Mouse (Mus musculus) splenic B cell, adult 2 months (primary cell): ENCODE measurements around the gene Polr2b.

ENCODE experiments used
- DNase-seq: peaks from one replicate; pipeline ENCODE4 v3.0.0-alpha.2; 2011; ENCODE audit warnings: low read depth, low spot score
- H3K27me3 ChIP-seq: 2 replicates; pipeline ENCODE4 v1.6.1; 2012; ENCODE audit warnings: mild to moderate bottlenecking, low read length, moderate library complexity, mixed read lengths; ENCODE audit not compliant: control insufficient read depth, poor library complexity, insufficient read depth, severe bottlenecking
- H3K36me3 ChIP-seq: 2 replicates; pipeline ENCODE4 v1.6.1; 2012; ENCODE audit warnings: mild to moderate bottlenecking, low read length, moderate library complexity, mixed read lengths; ENCODE audit not compliant: control insufficient read depth, poor library complexity, insufficient read depth, severe bottlenecking

Polr2b gene

DNA sequence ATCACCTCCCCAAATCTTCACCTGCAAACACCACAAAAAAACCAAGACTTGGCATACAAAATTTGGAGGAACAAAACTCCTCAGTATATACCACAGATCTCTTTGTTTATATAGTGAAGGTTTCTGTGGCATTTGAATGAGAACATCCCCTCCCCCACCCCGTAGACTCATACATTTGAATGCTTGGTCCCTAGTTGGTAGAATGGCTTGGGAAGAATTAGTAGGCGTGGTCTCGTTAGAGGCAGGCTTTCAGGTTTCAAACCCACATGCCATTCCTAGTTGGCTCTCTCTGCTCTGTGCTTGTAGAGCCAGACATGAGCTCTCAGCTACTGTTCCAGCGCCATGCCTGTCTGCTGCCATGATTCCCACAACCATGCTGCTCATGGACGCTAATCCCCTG is 71.7 kb downstream of the Polr2b start:
- H3K36me3 ChIP-seq, result no peaks in the 10 kb centered on the region
- DNase-seq, result no peak
- no peaks in the 10 kb centered on the region for H3K27me3 ChIP-seq

DNA sequence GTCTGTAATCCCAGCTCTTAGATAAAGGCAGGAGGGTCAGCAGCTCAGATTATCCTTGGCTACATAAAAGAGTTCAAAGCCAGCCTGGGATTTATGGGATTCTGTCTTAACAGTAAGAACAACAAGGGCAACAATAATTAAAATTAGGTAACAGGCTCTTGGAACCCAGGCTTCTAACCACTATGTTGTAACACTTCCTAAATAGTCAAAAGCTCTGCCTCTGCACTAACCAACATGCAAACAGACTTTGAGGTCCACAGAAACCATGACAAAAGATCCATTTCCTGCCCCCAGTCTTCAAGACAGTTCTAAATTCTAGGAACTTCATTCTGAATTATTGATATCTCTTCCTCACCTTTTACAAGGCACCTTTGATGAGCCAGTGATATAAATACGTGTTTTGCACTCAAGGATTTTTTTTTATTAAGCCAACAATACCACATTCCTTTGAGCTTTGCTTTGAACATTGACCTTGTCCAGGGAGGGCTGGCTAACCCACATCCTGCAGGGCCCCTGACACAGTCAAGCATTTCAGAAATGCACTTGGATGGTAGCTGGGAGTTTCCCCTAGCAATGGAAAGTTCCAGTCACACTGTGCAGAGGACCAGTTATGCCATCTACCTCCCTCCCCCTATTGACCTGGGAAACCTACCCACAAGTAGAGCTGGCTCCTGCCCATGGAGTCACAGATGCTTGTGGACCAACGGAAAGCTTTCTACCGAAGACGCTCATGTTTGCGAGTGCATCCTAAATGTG is 74.0 kb downstream of the Polr2b start:
- Histone ChIP-seq H3K36me3 (no peaks in the 10 kb centered on the region), H3K27me3 (no peaks in the 10 kb centered on the region)
- no peak for DNase-seq

DNA sequence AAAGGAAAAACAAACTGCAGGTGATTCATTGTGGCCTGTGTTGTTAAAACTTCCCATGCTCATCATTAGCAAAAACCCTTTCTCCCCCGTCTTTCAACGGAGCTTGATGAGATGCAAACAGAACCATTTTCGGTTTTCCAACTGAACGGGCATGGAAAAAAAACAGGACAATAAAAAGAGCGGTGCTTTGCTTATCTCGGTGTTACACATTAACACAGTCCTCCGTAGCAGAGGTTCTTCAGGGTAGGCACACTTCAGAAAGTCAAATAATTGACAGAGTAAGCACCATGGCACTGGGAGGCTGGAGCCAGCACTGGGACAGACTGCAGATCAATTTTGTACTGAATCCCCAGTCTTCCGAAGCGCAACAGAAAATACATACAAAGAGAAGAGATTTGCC is 74.8 kb downstream of the Polr2b start:
- Histone ChIP-seq H3K36me3 (no peaks in the 10 kb centered on the region), H3K27me3 (no peaks in the 10 kb centered on the region)
- DNase-seq, result no peak

DNA sequence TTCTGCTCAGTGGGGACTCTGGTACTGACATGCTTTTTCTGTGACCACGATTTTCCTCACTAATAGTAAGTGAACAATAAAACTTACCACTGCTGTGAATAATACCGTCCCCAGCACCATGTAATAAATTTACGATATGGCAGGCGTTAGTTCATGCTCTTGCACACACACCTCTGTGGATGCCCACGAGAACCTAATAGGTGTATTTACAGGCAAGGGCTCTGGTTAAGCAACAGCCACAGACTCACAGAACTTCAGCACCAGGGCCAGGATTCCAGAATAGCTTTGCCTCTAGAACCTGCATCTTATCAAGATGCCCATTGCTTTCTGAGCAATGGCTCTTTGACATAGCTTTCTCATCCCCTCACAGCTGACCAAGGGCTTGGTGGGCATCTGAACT is 75.3 kb downstream of the Polr2b start:
- no peaks in the 10 kb centered on the region for H3K36me3 ChIP-seq
- no peak for DNase-seq
- no peaks in the 10 kb centered on the region for H3K27me3 ChIP-seq

DNA sequence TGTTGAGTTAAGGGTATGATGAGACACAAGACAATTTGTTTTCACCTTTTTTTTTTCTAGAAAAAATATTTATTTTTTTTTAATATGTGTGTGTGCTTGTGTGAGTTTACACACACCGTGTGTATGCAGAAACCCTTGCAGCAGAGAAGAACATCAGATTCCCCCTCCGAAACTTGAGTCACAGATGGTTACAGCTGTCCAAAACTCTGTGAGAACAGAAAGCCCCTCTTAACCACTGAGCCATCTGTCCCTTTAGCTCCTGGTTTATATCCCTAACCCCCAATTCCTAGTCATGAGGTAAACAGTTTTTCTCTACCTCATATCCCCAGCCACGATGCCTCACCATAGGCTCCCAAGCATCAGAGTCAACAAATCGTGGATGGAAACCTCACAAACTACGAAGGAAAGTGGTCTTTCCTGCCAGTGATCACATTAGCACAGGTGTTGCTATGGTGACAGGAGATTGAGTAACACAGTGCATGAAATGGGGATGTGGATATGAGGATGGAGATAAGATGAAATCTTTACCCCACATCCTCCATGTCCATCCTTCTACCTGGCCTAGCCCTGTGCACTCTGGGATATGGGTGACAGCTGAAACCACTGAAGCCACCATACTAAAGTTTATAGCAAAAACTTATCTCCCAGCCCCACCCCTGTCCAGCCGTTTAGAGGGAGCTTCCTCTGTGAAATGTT is 76.1 kb downstream of the Polr2b start:
- Histone ChIP-seq H3K27me3 (no peaks in the 10 kb centered on the region), H3K36me3 (no peaks in the 10 kb centered on the region)
- no peak for DNase-seq

DNA sequence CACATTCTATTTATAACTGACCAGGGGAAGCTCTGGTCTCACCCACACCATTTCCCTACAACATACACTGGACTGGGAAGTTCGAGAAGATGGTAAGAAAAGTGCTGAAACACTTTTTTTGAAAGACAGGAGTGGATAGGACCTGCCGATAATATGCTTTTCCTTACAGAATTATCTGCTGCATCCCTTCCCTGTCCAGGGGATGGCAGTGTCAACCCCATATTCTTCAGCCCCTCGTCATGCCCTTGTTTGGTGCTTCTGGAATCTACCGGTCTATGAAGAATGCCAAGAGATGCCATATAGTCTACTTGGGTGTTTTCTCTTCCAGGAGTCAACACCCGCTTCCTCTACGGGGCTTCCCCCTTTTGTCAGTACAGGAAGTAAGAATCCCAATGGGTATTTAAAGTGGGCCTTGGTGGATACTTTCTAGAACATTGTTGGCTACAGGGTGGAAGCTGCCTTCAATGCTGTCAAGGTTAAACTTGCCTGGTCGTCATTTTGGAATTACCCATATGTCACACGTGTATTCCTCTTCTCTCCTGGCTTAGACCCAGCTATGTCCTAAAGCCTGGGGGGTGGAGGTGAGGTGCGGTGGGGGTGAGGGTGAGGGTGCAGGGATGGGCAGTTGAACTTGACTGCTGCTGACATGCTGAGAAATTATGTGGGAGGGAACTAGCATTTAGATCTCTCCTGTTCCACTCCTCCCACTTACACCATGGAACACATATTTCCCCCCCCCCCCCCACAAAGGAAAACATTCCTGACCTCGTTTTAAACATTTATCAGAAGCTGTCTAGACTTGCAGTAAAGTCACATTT is 76.9 kb downstream of the Polr2b start:
- Histone ChIP-seq H3K36me3 (no peaks in the 10 kb centered on the region), H3K27me3 (no peaks in the 10 kb centered on the region)
- DNase-seq, result no peak

DNA sequence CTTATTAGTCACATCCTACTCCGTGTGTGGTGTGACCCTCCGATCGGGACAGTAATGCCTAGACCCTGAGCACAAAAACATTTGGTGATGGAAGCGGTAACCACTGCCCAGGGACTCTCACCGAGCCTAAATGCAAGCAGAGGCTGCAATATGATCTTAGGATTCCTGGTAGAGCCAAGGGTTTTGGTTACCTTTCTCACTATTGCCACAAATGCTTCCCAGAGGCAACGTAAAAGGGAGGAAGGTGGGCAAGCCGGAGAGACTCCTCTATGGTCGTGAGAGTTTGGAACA is 77.4 kb downstream of the Polr2b start:
- no peak for DNase-seq
- H3K36me3 ChIP-seq, result no peaks in the 10 kb centered on the region
- no peaks in the 10 kb centered on the region for H3K27me3 ChIP-seq

DNA sequence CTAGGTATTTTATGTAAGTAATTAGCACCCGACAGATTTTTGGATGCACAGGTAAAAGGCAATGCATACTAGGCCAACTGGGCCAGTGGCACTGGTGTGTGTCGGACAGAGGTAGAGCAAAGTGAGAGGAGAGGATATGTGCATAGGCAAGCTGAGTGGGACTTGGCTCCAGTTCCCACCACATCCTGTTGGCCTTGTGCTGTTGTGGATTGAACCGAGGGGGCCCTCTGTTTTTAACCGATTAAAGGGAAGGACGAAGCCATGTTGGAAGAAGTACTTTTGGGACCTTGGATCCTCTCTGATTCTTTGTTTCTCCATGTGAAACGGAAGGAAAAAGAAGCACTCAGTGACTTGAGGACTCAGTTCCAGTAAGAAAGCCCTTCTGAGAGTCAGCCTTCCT is 78.4 kb downstream of the Polr2b start:
- H3K27me3 ChIP-seq, result no peaks in the 10 kb centered on the region
- no peaks in the 10 kb centered on the region for H3K36me3 ChIP-seq
- no peak for DNase-seq

DNA sequence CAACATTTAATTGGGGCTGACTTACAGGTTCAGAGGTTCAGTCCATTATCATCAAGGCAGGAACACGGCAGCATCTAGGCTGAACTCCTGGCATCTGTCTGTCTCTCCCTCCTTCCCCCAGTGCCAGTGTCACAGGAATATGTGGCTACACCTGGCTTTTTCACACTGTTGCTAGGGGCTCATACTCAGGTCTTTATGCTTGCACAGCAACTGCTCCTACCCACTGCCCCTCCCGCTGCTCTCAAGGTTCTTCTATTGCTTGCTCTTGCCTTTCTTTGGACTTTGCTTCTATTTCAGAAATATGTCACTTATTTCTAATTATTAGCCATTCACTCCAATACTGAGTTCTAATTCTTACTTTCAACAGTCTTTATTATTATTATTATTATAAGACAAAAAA is 80.3 kb downstream of the Polr2b start:
- no peak for DNase-seq
- H3K36me3 ChIP-seq, result no peaks in the 10 kb centered on the region
- no peaks in the 10 kb centered on the region for H3K27me3 ChIP-seq

DNA sequence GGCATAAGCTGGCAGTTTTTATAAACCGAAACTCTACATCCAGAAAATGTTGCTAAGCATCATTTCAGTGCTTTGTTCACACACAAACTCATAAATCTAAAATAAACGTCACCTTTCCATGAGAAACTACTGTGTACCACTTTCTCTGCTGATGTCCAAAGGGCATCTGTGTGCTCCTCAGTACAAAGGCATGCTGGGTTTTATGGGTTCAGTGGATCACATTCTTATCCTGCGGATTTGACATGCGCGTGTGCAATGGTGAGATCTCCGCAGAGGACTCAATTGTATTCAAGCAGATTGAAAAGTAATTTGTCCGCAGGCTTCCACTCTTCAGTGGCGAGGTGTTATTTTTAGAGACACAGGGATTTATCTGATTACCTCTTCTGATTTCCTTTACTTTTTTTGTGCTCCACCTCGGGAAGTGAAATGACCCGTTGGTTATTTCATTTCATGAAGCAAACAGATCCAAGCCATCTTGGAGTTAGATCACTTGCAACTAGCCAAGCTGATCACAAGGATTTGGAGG is 83.2 kb downstream of the Polr2b start:
- Histone ChIP-seq H3K27me3 (no peaks in the 10 kb centered on the region), H3K36me3 (no peaks in the 10 kb centered on the region)
- no peak for DNase-seq

DNA sequence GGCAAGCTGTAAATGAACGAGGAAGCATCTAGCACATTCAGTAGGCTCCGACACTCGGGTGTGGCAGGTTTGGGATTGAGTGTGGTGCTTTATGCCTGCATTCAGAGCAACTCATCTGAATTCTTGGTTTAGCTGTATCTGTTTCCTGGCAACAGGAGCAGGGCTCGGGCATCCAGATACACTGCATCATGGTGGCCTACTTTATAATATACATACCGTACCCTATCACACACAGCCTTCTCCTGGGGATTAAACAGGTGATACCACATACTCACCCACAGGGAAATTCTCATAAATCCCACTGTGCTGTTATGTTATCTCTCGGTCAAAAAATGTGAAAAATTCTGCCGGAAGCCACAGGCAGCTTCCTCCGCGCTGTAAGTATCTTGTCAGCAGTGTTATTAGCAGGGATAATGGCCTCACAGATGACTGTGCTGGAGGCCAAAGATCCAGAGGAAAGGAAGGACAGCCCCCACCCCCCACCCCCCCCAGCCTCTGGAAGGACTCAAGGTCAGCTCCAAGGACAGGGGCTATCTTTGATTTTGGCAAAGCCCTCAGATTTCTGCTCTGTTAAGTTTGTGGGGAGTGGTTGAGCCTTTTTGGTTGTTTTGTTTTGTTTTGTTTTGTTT is 84.2 kb downstream of the Polr2b start:
- Histone ChIP-seq H3K36me3 (no peaks in the 10 kb centered on the region), H3K27me3 (no peaks in the 10 kb centered on the region)
- no peak for DNase-seq

DNA sequence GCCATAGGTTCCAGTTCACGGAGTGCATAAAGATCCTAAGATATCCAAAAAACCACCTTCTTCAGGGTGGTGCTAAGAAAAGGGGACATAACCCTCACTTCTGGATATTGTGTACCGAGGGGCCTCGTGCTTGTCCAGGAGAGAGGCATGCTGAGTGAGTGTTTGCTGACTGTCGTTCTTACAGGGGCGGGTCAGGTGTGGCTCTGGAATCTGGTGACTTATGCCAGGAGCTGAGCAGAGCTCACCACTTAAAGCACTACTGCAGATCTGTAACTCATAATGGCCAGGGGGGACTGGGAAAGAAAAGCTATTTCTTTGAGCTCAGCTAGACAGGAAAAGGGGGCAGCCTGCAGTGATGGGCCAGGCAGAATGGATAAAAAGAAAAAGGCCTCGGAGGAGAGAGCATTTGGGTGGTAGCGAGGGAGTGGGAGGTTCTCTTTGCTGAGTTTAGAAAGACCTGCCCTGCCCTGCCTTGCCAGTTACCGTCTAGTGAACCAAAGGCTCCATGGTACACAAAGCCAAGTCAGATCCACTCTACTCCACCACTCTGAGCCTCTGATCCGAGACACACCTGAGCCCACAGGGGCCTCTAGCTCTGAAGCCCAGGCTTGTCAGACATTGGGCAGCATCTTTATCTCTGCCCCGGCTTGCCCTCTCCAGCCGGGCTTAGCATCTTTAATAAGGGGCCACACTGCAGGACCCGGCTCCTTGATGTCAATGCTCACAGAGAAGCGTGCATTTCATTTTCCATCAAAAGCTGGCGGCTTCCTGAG is 88.5 kb downstream of the Polr2b start:
- DNase-seq, result no peak
- Histone ChIP-seq H3K36me3 (no peaks in the 10 kb centered on the region), H3K27me3 (no peaks in the 10 kb centered on the region)
